In the genomic region with DNA sequence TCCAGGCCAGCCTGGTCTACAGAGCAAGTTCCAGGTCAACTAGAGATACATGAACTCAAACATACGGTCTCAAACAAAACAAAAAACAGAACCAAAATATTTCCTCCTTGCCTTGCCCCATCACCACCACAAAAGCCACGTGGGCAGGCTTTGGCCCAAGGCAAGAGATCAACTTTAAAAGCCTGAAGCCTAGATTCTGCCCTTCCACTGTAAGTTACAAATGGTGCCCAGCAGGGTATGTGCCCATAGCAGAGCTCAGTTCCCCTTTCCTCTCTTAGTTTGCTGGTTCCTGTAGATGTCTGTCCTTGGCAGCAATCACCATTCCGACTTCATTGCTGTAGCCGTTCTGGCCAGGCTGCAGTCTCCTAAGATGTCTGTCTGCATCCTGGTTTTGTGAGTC, we compare ENCODE assay signal across 24 mouse cellular contexts. TPM values are rescaled to one million over a fixed set of nuclear protein-coding genes. Genes with fewer than 3 reads are reported as not detected.
A peak's percentile ranks its signal among the peaks of the same experiment; 100 is the strongest.
DNase-seq lines count a peak whose midpoint lies in the region; ATAC-seq and TF ChIP-seq lines count a peak whose summit lies in the region.
"Had no signal": no experiment of that assay in that cellular context is flagged by ENCODE, and none has a peak within 500 bp of the region (broad histone marks: within the 10 kb centered on the region; RNA-seq: fewer than 3 reads in every experiment).

No protein-coding gene starts in this region.

- peaks cover 31% of the 10 kb centered on the region for H3K4me1 ChIP-seq in liver, postnatal 0 days (ENCODE audit: insufficient read depth)

- H3K4me3 ChIP-seq in liver, postnatal 0 days (ENCODE audit: low read depth, low read length) = no peak overlapping the region
- H3K4me3 ChIP-seq: heart, embryonic 13.5 days; hindbrain, embryonic 15.5 days; left cerebral cortex, adult 2 months; liver, embryonic 13.5 days; neural tube, embryonic 13.5 days; stomach, embryonic 15.5 days had no signal

- H3K27ac ChIP-seq in liver, postnatal 0 days (ENCODE audit: low read depth) = no peak overlapping the region
- H3K27ac ChIP-seq: heart, embryonic 13.5 days; hindbrain, embryonic 15.5 days; left cerebral cortex, adult 2 months; liver, embryonic 13.5 days; neural tube, embryonic 13.5 days; stomach, embryonic 15.5 days had no signal

- peak; percentile 29 for DNase-seq in liver, postnatal 0 days
- DNase-seq in liver = no peak
- peak; percentile 12 to 19 for DNase-seq in B cell, adult 2 months
- DNase-seq in splenic B cell, adult 2 months (ENCODE audit: low read depth, low spot score) = peak; percentile 27
- no peak for DNase-seq in right cerebral cortex, postnatal 10 days (ENCODE audit: low spot score in 2 of 2)
- DNase-seq in thymus, postnatal 36 days = no peak
- DNase-seq: adrenal gland, adult 2 months; heart, postnatal 10 days; kidney, adult 11 months; kidney, postnatal 14 days; liver, embryonic 13.5 days; lung, adult 2 months; lung, postnatal 14 days; right cerebral cortex, postnatal 14 days had no signal

- 59% methylated on average over 4 of the region's 4 CpGs for WGBS in liver, postnatal 0 days (ENCODE audit: insufficient replicate concordance)

- no peak for TF ChIP-seq CTCF in liver, postnatal 0 days (IDR thresholded peaks at IDR 0.05; ENCODE audit: low read depth)

- no peaks in the 10 kb centered on the region for H3K9me3 ChIP-seq in liver, postnatal 0 days (ENCODE audit: low read length)
- H3K9me3 ChIP-seq: heart, embryonic 13.5 days; hindbrain, embryonic 15.5 days; liver, embryonic 13.5 days; neural tube, embryonic 13.5 days; stomach, embryonic 15.5 days had no signal

- no peak for TF ChIP-seq EP300 in liver, postnatal 0 days (IDR thresholded peaks at IDR 0.05; ENCODE audit: low read depth)

- H3K9ac ChIP-seq in liver, postnatal 0 days (replicated peaks) = no peak overlapping the region
- H3K9ac ChIP-seq: heart, embryonic 13.5 days; hindbrain, embryonic 15.5 days; liver, embryonic 13.5 days; neural tube, embryonic 13.5 days; stomach, embryonic 15.5 days had no signal

- no peak for ATAC-seq in liver, postnatal 0 days
- peak; percentile 88 for ATAC-seq in megakaryocyte, adult 5-6 weeks (ENCODE audit: poor library complexity, severe bottlenecking)
- ATAC-seq: activated CD4-positive, CD25-positive, alpha-beta regulatory T cell, adult 4 months; forebrain, embryonic 14.5 days; inflammation-experienced regulatory T-cells, adult 6 months; midbrain, embryonic 16.5 days had no signal

- H3K36me3 ChIP-seq in liver, postnatal 0 days (replicated peaks; ENCODE audit: insufficient read depth, low read length) = no peaks in the 10 kb centered on the region
- H3K36me3 ChIP-seq in splenic B cell, adult 2 months (ENCODE audit: control insufficient read depth, insufficient read depth, low read length, poor library complexity, severe bottlenecking) = no peaks in the 10 kb centered on the region
- H3K36me3 ChIP-seq: heart, embryonic 13.5 days; hindbrain, embryonic 15.5 days; liver, embryonic 13.5 days; neural tube, embryonic 13.5 days; stomach, embryonic 15.5 days had no signal

- no peak overlapping the region for H3K4me2 ChIP-seq in liver, postnatal 0 days (ENCODE audit: low read depth, low read length)
- H3K4me2 ChIP-seq: heart, embryonic 13.5 days; hindbrain, embryonic 15.5 days; liver, embryonic 13.5 days; neural tube, embryonic 13.5 days; stomach, embryonic 15.5 days had no signal

- H3K27me3 ChIP-seq in liver, postnatal 0 days (ENCODE audit: insufficient read depth, low read length) = no peaks in the 10 kb centered on the region
- H3K27me3 ChIP-seq in splenic B cell, adult 2 months (ENCODE audit: control insufficient read depth, insufficient read depth, low read length, poor library complexity, severe bottlenecking) = no peaks in the 10 kb centered on the region
- H3K27me3 ChIP-seq: heart, embryonic 13.5 days; hindbrain, embryonic 15.5 days; liver, embryonic 13.5 days; neural tube, embryonic 13.5 days; stomach, embryonic 15.5 days had no signal

RNA-seq across cellular contexts. Expression of a gene that starts 5.2 kb away (rescaled TPM):
- 3.3 and 3.7 TPM in 2 replicates for polyA plus RNA-seq in liver, postnatal 0 days (2015; fragmentation: Nextera tagmentation; extraction: Ambion mirVana)
- total RNA-seq in megakaryocyte, adult 5-6 weeks (2015) = 7.7 and 9.5 TPM in 2 replicates
- 9.2 and 9.4 TPM in 2 replicates for total RNA-seq in megakaryocyte, adult 5-6 weeks (2017)

RNA-seq across cellular contexts. Expression of a gene that starts 12.9 kb away (rescaled TPM):
- 7.8 and 8.1 TPM in 2 replicates for polyA plus RNA-seq in liver, postnatal 0 days (2015; fragmentation: Nextera tagmentation; extraction: Ambion mirVana)
- total RNA-seq in megakaryocyte, adult 5-6 weeks (2015) = 5.2 and 6.3 TPM in 2 replicates
- 6.1 and 6.3 TPM in 2 replicates for total RNA-seq in megakaryocyte, adult 5-6 weeks (2017)

RNA-seq across cellular contexts. Expression of a gene that starts 40.9 kb away (rescaled TPM):
- 10.5 and 12.9 TPM in 2 replicates for polyA plus RNA-seq in liver, postnatal 0 days (2015; fragmentation: Nextera tagmentation; extraction: Ambion mirVana)
- 48.5 and 50.3 TPM in 2 replicates for total RNA-seq in megakaryocyte, adult 5-6 weeks (2015)
- total RNA-seq in megakaryocyte, adult 5-6 weeks (2017) = 62.7 and 65.3 TPM in 2 replicates

RNA-seq across cellular contexts. Expression of a gene that starts 53.3 kb away (rescaled TPM):
- polyA plus RNA-seq in liver, postnatal 0 days (2015; fragmentation: Nextera tagmentation; extraction: Ambion mirVana) = 4.1 and 4.3 TPM in 2 replicates
- total RNA-seq in megakaryocyte, adult 5-6 weeks (2015) = 2.3 and 3.4 TPM in 2 replicates
- 4.6 and 5.1 TPM in 2 replicates for total RNA-seq in megakaryocyte, adult 5-6 weeks (2017)

Comparison
In these comparisons a context has a peak if more than half of its experiments do, and no peak if none do; other contexts are left out.
1. DNase-seq: peak in liver, postnatal 0 days (single experiment), B cell, adult 2 months (2 of 2) and splenic B cell, adult 2 months (single experiment); none in liver (single experiment), right cerebral cortex, postnatal 10 days (0 of 2) and thymus, postnatal 36 days (0 of 2).